Mouse (Mus musculus): ENCODE measurements around the gene Agmo.

DNA sequence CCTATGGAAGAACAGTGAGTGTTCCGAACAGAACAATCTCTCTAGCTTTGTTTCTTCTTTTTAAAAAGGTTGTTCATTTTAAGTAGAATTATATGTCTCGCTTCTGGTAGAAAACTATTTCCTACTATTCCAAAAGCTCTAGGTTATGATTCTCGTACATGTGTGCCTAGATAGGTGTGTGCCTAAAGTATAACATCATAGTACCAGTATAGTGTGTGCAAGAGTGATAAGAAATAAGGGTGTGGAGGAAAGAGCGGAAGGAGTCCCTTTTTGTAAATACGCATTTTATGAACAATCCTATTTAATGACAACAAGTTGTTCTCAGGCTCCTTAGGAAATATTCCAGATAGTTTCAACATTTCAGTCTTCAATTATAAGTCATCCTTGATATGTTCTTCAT, 10.2 kb downstream of the Agmo start:
- no peak for TF ChIP-seq CTCF (IDR thresholded peaks at IDR 0.05; ENCODE audit: control insufficient read depth, insufficient read depth, insufficient read length)
- TF ChIP-seq MAX (IDR thresholded peaks at IDR 0.05), result no peak
